Mouse (Mus musculus): ENCODE results near the gene Rnf144a.

DNA sequence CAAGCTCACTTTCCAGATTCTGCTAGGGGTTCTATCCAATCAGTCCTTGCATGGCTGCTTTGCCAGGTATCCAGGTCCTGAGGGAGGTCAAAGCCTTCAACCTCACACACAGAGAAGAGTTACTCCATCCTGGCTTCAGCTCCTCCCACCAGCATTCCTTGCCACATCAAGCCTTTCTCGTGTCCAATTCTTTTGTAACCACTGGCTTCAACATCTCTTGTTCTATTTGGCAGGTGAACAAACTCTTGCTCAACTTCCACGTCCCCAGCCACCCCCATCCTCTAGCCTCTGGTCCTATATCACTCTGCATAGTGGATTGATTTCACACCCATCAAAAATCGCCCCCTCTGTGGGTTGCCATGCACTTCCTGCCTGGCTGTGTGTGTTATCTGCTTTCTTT lies 98.8 kb downstream of the Rnf144a start:
- TF ChIP-seq POLR2A (IDR thresholded peaks at IDR 0.05; ENCODE audit: control insufficient read depth, extremely low read depth, insufficient read depth, low read length, poor library complexity) (no peak), CTCF (IDR thresholded peaks at IDR 0.05; ENCODE audit: borderline replicate concordance, control insufficient read depth, extremely low read depth, insufficient read depth, low read length, poor library complexity) (no peak)
